Comparison of ENCODE assay signal across 15 mouse cellular contexts in genomic region chr11:59852865-59853264, GRCm38 (mm10).
"Had no signal": no experiment of that assay in that cellular context is flagged by ENCODE, and none has a peak within 500 bp of the region (broad histone marks: within the 10 kb centered on the region; RNA-seq: fewer than 3 reads in every experiment).

No protein-coding gene starts in this region.

- H3K9ac ChIP-seq: liver, postnatal 0 days; lung, embryonic 14.5 days; stomach, embryonic 15.5 days had no signal

- H3K27ac ChIP-seq: left cerebral cortex, adult 2 months; macrophage; stomach, embryonic 15.5 days had no signal

- H3K9me3 ChIP-seq: stomach, embryonic 15.5 days had no signal

- H3K4me2 ChIP-seq: liver, embryonic 11.5 days; lung, embryonic 14.5 days; stomach, embryonic 15.5 days had no signal

- H3K4me3 ChIP-seq: left cerebral cortex, adult 2 months; stomach, embryonic 15.5 days had no signal

- H3K27me3 ChIP-seq: stomach, embryonic 15.5 days had no signal

- ATAC-seq: inflammation-experienced regulatory T-cells, adult 6 months; liver, postnatal 0 days; lung, postnatal 0 days had no signal

- H3K36me3 ChIP-seq: stomach, embryonic 15.5 days had no signal

- DNase-seq: kidney, adult 18-20 months; kidney, adult 9 months; kidney, postnatal 36 days; layer of hippocampus, postnatal 36 days; liver, postnatal 0 days; lung, embryonic 14.5 days; midbrain, embryonic 14.5 days; thymus, adult 18-20 months; thymus, postnatal 36 days had no signal
